Mouse (Mus musculus): ENCODE measurements at regions not wholly inside any gene's neighbourhood (a gene's known extent, or its start where the extent isn't known, plus 50 kb on each side); places are given as distances from the start of the nearest gene placed in this dataset.

- TF ChIP-seq POLR2A (IDR thresholded peaks at IDR 0.05; ENCODE audit: borderline replicate concordance, extremely low read depth, low read depth, low read length), result no peak
- peak; percentile 19; the same call in 1 of the 2 replicates for TF ChIP-seq CTCF (IDR thresholded peaks at IDR 0.05; ENCODE audit: insufficient read depth, low read length)
These were observed 169.4 kb downstream of the Thbs2 start for GRCm38 (mm10) chr17:14524426-14525236.

All from lung, adult 2 months (tissue).